Comparison of ENCODE assay signal across 19 mouse cellular contexts in the genomic region with DNA sequence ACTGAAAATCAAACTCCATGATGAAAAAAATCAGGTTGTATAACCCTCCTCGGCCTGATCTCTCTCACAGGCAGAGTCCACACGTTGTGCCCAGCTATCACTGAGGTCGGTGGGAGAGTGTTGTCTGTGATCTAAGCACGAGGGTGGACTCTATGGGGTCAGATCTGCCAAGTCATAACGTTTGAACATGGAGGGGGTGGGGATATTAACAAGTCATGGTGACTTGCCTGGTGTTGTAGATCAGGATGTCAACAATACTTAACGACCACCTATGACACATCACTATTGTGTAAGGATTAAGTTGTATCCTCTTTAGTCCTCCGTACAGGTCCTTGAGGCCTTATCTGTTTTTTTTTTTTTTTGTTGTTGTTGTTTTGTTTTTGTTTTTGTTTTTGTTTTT.
"Had no signal": no experiment of that assay in that cellular context is flagged by ENCODE, and none has a peak within 500 bp of the region (broad histone marks: within the 10 kb centered on the region; RNA-seq: fewer than 3 reads in every experiment).

No protein-coding gene starts in this region.

- DNase-seq: kidney, adult 8-10 months; kidney, postnatal 10 days; kidney, postnatal 36 days; layer of hippocampus, postnatal 36 days; lung, embryonic 14.5 days; retina, postnatal 1 day; right cerebral cortex, postnatal 25 days; spleen, adult 18-20 months; thymus, postnatal 25 days had no signal

- ATAC-seq: lung, postnatal 0 days; midbrain, embryonic 16.5 days had no signal

- H3K36me3 ChIP-seq: kidney, embryonic 15.5 days; midbrain, embryonic 12.5 days; neural tube, embryonic 13.5 days; stomach, embryonic 15.5 days had no signal

- H3K27ac ChIP-seq: kidney, embryonic 15.5 days; left cerebral cortex, adult 2 months; macrophage; midbrain, embryonic 12.5 days; neural tube, embryonic 13.5 days; stomach, embryonic 15.5 days had no signal

- H3K4me3 ChIP-seq: kidney, embryonic 15.5 days; left cerebral cortex, adult 2 months; midbrain, embryonic 12.5 days; myocyte; neural tube, embryonic 13.5 days; stomach, embryonic 15.5 days had no signal

- H3K9ac ChIP-seq: kidney, embryonic 15.5 days; lung, embryonic 14.5 days; midbrain, embryonic 12.5 days; neural tube, embryonic 13.5 days; stomach, embryonic 15.5 days had no signal

- H3K9me3 ChIP-seq: kidney, embryonic 15.5 days; midbrain, embryonic 12.5 days; neural tube, embryonic 13.5 days; stomach, embryonic 15.5 days had no signal

- H3K4me2 ChIP-seq: kidney, embryonic 15.5 days; liver, embryonic 11.5 days; lung, embryonic 14.5 days; midbrain, embryonic 12.5 days; neural tube, embryonic 13.5 days; stomach, embryonic 15.5 days had no signal

- H3K4me1 ChIP-seq: neural tube, embryonic 13.5 days; stomach, embryonic 15.5 days had no signal

- H3K27me3 ChIP-seq: kidney, embryonic 15.5 days; midbrain, embryonic 12.5 days; neural tube, embryonic 13.5 days; stomach, embryonic 15.5 days had no signal
